Mouse (Mus musculus): ENCODE data around the gene Tex10. TPM values are rescaled to one million over a fixed set of nuclear protein-coding genes. Genes with fewer than 3 reads are reported as not detected.
"Not testable (repeated sequence)": the region's sequence is repeated elsewhere in the genome, so short reads cannot be mapped to it uniquely, and the experiment has no call there.

The Tex10 gene
- total RNA-seq, 2 experiments from 2014 or later, result 9.1 to 12.8 TPM

- intact Hi-C loops (cut with DNase I), result no loop called here
- DNase-seq, result peak; percentile 17 to 49
Observed at GRCm38 (mm10) chr4:48407350-48408039, 65.8 kb downstream of the Tex10 start.

DNA sequence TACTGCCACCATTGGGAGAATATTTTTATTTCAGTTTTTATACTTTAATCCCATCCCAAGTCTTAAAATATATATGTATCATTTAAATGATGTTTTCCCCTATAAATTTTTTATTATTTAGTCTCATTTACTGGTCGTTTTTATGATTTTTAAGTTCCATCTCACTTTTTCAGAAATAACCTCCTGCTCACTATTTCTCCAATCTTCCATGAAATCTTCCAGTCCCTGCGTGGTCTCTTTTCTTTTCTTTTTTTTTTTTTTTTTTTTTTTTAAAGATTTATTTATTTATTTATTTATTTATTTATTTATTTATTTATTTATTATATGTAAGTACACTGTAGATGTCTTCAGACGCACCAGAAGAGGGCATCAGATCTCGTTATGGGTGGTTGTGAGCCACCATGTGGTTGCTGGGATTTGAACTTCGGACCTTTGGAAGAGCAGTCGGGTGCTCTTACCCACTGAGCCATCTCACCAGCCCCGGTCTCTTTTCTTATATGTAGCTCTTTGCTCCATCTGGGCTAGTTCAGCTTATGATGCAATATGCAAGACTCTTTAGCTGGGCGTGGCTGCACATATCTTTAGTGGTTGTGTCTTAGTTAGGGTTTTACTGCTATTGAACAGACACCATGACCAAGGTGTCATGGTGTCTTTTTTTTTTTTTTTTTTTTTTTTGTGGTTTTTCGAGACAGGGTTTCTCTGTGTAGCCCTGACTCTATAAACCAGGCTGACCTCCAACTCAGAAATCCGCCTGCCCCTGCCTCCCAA, 67.4 kb downstream of the Tex10 start:
- DNase-seq; intact Hi-C loops (cut with DNase I): not testable (repeated sequence)

- intact Hi-C loops (cut with DNase I), result no loop called here
- no peak for DNase-seq
Observed at GRCm38 (mm10) chr4:48403066-48403640, 70.1 kb downstream of the Tex10 start.

DNA sequence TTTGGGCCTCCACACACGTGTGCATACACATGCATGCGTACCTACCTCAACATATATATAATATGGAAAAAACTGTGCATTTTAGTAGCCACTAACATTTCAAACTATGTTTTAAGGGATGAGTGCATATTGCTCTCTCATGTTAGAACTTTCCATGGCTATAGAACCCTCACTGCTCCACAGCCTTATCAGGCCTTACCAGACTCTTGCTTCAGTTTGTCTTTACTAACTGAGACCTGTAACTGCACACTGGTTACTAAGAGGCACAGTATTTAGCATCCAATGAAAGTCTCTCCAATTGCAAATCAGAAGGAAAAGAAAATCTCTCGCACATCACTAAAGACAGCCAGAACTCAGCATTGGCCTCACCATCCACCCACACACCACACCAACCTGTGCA, 76.3 kb downstream of the Tex10 start:
- intact Hi-C loops (cut with DNase I), result no loop called here
- DNase-seq, result no peak

DNA sequence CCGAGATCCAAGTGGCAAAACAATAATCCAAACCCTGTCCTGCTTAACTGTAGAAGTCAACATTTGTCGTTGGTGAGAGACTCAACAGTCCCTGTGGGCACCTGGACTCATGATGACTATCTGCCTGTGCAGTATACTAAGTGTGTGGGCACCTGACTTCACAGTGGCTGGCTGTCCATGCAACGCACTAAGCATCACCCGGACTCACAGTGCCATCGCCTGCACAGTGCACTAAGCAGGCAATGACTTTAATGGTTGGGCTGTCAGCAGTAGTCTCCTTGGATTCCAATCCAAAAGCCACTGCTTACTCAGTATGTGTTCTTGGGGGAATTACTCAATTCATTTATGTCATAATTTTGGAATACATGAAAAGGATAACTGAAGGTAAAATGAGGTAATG, 90.8 kb downstream of the Tex10 start:
- no peak for DNase-seq
- intact Hi-C loops (cut with DNase I), result no loop called here

GRCm38 (mm10) chr4:48380940-48381339, 92.3 kb downstream of the Tex10 start:
- peak in 1 of 2 experiments; percentile 57 for DNase-seq
- intact Hi-C loops (cut with DNase I), result loop anchor here (2.0 kb wide), 1 partner anchor 960 kb away; no protein-coding TSS in a partner anchor

Other genes starting within 250 kb of the Tex10 start
- gene Erp44, start 193.9 kb downstream of the Tex10 start, total RNA-seq (2021), result 10 to 100 TPM; 23.8 to 25.4 TPM
- 1 to 10 TPM; 2.0 to 2.3 TPM for gene Invs, start 193.7 kb downstream of the Tex10 start, total RNA-seq (2021)
- gene Msantd3, start 66.5 kb upstream of the Tex10 start, total RNA-seq (2021), result 10 to 100 TPM; 14.6 to 16.3 TPM
- 1 to 10 TPM in 1 of 2 experiments, under 1 TPM in 1; 0.57 to 1.2 TPM for gene Tmeff1, start 111.7 kb upstream of the Tex10 start, total RNA-seq (2021)
- gene Cavin4, start 190.1 kb upstream of the Tex10 start, total RNA-seq (2021), result 100 to 1,000 TPM in 1 of 2 experiments, 10 to 100 TPM in 1; 96.1 to 134 TPM